Mouse (Mus musculus): ENCODE measurements around the gene Mvp.

Mvp gene

GRCm38 (mm10) chr7:127014320-127014719 is at the start of gene Mvp:
Mvp (minus strand) TSS chr7:127014621.
- DNase-seq, result peak; percentile 68

- no peak for DNase-seq
These were observed 40.7 kb upstream of the Mvp start for GRCm38 (mm10) chr7:127055026-127055585.

GRCm38 (mm10) chr7:127041851-127042672 is 27.6 kb upstream of the Mvp start, which contains the start of gene Kif22:
Kif22 (minus strand) TSS chr7:127042471.
- peak; percentile 92 for DNase-seq

- no peak for DNase-seq
These were observed 16.8 kb upstream of the Mvp start for GRCm38 (mm10) chr7:127031244-127031643.

GRCm38 (mm10) chr7:127030172-127030571 is 15.8 kb upstream of the Mvp start:
- no peak for DNase-seq

GRCm38 (mm10) chr7:127027885-127028284 is 13.5 kb upstream of the Mvp start:
- DNase-seq, result no peak

- peak; percentile 98 for DNase-seq
These were observed 12.7 kb upstream of the Mvp start, which contains the start of gene Maz for GRCm38 (mm10) chr7:127026984-127027726. Maz (minus strand) TSS chr7:127027037.

GRCm38 (mm10) chr7:127026616-127026983 is 12.2 kb upstream of the Mvp start:
- peak; percentile 93 for DNase-seq

GRCm38 (mm10) chr7:127026161-127026600 is 11.8 kb upstream of the Mvp start:
- peak; percentile 77 for DNase-seq

- DNase-seq, result peak; percentile 69
These were observed 11.2 kb upstream of the Mvp start for GRCm38 (mm10) chr7:127025556-127026160.

- peak; percentile 83 for DNase-seq
These were observed 10.5 kb upstream of the Mvp start for GRCm38 (mm10) chr7:127024755-127025555.

- no peak for DNase-seq
These were observed 9.7 kb upstream of the Mvp start for GRCm38 (mm10) chr7:127023896-127024690.

GRCm38 (mm10) chr7:127023272-127023691 is 8.9 kb upstream of the Mvp start:
- DNase-seq, result no peak

- DNase-seq, result no peak
These were observed 8.3 kb upstream of the Mvp start for GRCm38 (mm10) chr7:127022528-127023271.

GRCm38 (mm10) chr7:127021563-127022527 is 7.4 kb upstream of the Mvp start:
- no peak for DNase-seq

- DNase-seq, result peak; percentile 69
These were observed 6.6 kb upstream of the Mvp start, which contains the start of the genes Gm42742 and Prrt2 for GRCm38 (mm10) chr7:127020901-127021562. Gm42742 (minus strand) TSS chr7:127021097. Prrt2 (minus strand) TSS chr7:127021211.

- DNase-seq, result no peak
These were observed 6.1 kb upstream of the Mvp start for GRCm38 (mm10) chr7:127020491-127020890.

GRCm38 (mm10) chr7:127020031-127020430 is 5.6 kb upstream of the Mvp start:
- no peak for DNase-seq

Measured in liver (tissue).